Mouse (Mus musculus): ENCODE data around the gene Fam174b. TPM values are rescaled to one million over a fixed set of nuclear protein-coding genes. Genes with fewer than 3 reads are reported as not detected.

Gene Fam174b
- total and polyA plus RNA-seq, 3 experiments: not detected

DNA sequence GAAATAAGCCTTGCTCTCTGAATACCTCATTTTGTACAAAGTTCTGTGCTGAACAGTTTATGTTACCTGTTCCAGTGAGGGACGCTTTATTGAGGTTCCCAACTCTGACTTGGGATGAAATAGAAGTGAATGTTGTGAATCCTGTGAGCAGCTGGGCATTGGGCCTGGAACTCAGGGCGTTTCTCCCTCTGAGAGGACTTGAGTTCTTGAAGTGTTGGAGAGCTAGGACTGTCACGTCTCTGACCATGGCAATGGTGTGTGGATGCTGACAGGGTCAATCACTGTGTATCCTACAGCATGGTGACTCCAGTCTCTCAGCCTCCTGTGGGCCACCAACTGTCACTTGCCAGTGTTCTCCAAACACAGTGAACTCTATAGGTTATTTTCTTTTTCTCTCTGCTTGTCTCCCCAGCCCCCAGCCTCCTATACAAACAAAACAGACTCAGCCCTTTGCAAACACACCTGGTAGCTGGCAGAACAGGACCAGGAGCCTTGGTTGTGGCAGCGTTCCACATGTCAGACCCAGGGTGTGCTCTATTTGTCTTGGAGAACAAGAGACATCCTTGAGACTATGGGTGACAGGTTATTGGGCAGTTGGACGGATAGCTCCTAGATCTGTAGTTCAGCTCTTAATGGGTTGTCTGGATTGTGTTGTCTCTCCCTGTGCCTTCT, 8.5 kb downstream of the Fam174b start:
- Histone ChIP-seq H3K4me3 (replicated peaks in 1 of 3; ENCODE audit: low read depth in 2 of 3, low read length in 2 of 3, poor library complexity in 1 of 3) (no peak overlapping the region), H3K4me1 (ENCODE audit: control insufficient read depth in 1 of 2, insufficient read depth in 2 of 2) (no peaks in the 10 kb centered on the region), H3K27ac (ENCODE audit: insufficient read depth, low read depth) (no peak overlapping the region), H3K79me2 (replicated peaks; ENCODE audit: control insufficient read depth, extremely low read depth, insufficient read depth, poor library complexity, severe bottlenecking) (no peaks in the 10 kb centered on the region), H3K36me3 (replicated peaks in 1 of 2; ENCODE audit: control insufficient read depth in 1 of 2, insufficient read depth in 1 of 2, low read length in 1 of 2) (no peaks in the 10 kb centered on the region), H3K9ac (ENCODE audit: insufficient read depth, low read depth) (no peak overlapping the region), H3K27me3 (replicated peaks) (peaks cover 36% of the 10 kb centered on the region), H3K9me3 (replicated peaks; ENCODE audit: low read length) (peaks cover 2% of the 10 kb centered on the region), H3K4me2 (ENCODE audit: insufficient read depth, low read depth, poor library complexity, severe bottlenecking) (no peak overlapping the region)
- no peak for DNase-seq (ENCODE audit: extremely low read depth)
- no peak for TF ChIP-seq USF1 (IDR thresholded peaks at IDR 0.05; ENCODE audit: low read depth, low read length)
- in situ Hi-C loops (cut with MboI; ENCODE audit: low pct_ligation_motif_present, low pct_unique_long_range_greater_than_20kb, low sequenced_read_pairs) (no loop called here), dilution Hi-C loops (cut with MboI; ENCODE audit: extremely low pct_ligation_motif_present, extremely low pct_unique_long_range_greater_than_20kb, low sequenced_read_pairs) (no loop called here)

DNA sequence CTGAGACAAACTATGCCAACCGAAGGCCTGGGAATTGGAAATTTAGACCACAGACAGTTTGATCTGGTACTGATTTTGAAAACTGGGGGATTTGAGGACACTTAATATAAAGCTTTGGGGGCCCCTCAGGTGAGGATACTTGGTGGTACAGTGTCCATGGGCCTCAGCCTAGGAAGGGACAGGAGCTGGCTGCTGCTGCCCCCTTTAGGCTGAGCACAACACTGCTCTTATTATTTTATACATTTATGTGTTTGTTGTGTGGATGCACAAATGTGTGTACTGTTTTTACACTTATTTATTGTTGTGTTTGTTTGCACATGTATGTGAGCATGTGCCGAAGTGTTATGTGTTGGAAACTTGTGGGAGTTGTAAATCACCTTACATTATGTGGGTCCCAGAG, 9.2 kb downstream of the Fam174b start:
- H3K4me3 ChIP-seq (replicated peaks in 1 of 3; ENCODE audit: low read depth in 2 of 3, low read length in 2 of 3, poor library complexity in 1 of 3): no peak overlapping the region
- no peak for TF ChIP-seq CHD1 (IDR thresholded peaks at IDR 0.05; ENCODE audit: low read depth, low read length)
- peak; percentile 12 to 40; a peak in 2 of 4 replicates for TF ChIP-seq CTCF (conservative IDR thresholded peaks at IDR 0.05 in 1 of 2, IDR thresholded peaks at IDR 0.05 in 1 of 2; ENCODE audit: low read depth in 2 of 2, low read length in 2 of 2)
- peak; percentile 31 for TF ChIP-seq RAD21 (IDR thresholded peaks at IDR 0.05; ENCODE audit: low read depth, low read length)
- no peaks in the 10 kb centered on the region for H3K79me2 ChIP-seq (replicated peaks; ENCODE audit: control insufficient read depth, extremely low read depth, insufficient read depth, poor library complexity, severe bottlenecking)
- in situ Hi-C loops (cut with MboI; ENCODE audit: low pct_ligation_motif_present, low pct_unique_long_range_greater_than_20kb, low sequenced_read_pairs): no loop called here
- no peaks in the 10 kb centered on the region for H3K36me3 ChIP-seq (replicated peaks in 1 of 2; ENCODE audit: control insufficient read depth in 1 of 2, insufficient read depth in 1 of 2, low read length in 1 of 2)
- no peak overlapping the region for H3K27ac ChIP-seq (ENCODE audit: insufficient read depth, low read depth)
- no peaks in the 10 kb centered on the region for H3K4me1 ChIP-seq (ENCODE audit: control insufficient read depth in 1 of 2, insufficient read depth in 2 of 2)
- H3K9ac ChIP-seq (ENCODE audit: insufficient read depth, low read depth): no peak overlapping the region
- no peak overlapping the region for H3K4me2 ChIP-seq (ENCODE audit: insufficient read depth, low read depth, poor library complexity, severe bottlenecking)
- peaks cover 30% of the 10 kb centered on the region for H3K27me3 ChIP-seq (replicated peaks)
- DNase-seq (ENCODE audit: extremely low read depth): no peak
- H3K9me3 ChIP-seq (replicated peaks; ENCODE audit: low read length): peaks cover 2% of the 10 kb centered on the region
- dilution Hi-C loops (cut with MboI; ENCODE audit: extremely low pct_ligation_motif_present, extremely low pct_unique_long_range_greater_than_20kb, low sequenced_read_pairs): no loop called here

DNA sequence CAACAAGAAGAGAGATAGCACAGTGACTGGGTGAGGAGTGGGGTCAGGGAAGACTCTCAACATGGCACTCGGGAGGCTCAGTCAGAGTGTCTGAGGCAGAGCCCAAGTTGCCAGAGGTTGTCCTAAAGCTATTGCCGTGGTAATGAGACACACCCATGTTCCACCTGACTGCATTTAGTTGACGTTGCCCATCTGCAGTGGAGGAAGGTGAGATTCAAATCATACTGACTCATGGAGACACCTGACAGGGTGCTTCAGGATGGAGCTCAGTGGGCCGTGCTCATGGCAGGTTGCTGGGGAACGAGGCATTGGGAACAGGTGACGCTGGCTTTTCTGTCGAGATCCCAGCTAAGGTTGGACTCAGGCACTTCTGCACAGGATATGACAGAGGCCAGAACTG, 9.9 kb downstream of the Fam174b start:
- Histone ChIP-seq H3K27me3 (replicated peaks) (peaks cover 25% of the 10 kb centered on the region), H3K4me3 (replicated peaks in 1 of 3; ENCODE audit: low read depth in 2 of 3, low read length in 2 of 3, poor library complexity in 1 of 3) (no peak overlapping the region), H3K9me3 (replicated peaks; ENCODE audit: low read length) (peaks cover 2% of the 10 kb centered on the region), H3K36me3 (replicated peaks in 1 of 2; ENCODE audit: control insufficient read depth in 1 of 2, insufficient read depth in 1 of 2, low read length in 1 of 2) (no peaks in the 10 kb centered on the region), H3K27ac (ENCODE audit: insufficient read depth, low read depth) (no peak overlapping the region), H3K4me1 (ENCODE audit: control insufficient read depth in 1 of 2, insufficient read depth in 2 of 2) (no peaks in the 10 kb centered on the region), H3K4me2 (ENCODE audit: insufficient read depth, low read depth, poor library complexity, severe bottlenecking) (no peak overlapping the region), H3K9ac (ENCODE audit: insufficient read depth, low read depth) (no peak overlapping the region), H3K79me2 (replicated peaks; ENCODE audit: control insufficient read depth, extremely low read depth, insufficient read depth, poor library complexity, severe bottlenecking) (no peaks in the 10 kb centered on the region)
- dilution Hi-C loops (cut with MboI; ENCODE audit: extremely low pct_ligation_motif_present, extremely low pct_unique_long_range_greater_than_20kb, low sequenced_read_pairs): no loop called here
- in situ Hi-C loops (cut with MboI; ENCODE audit: low pct_ligation_motif_present, low pct_unique_long_range_greater_than_20kb, low sequenced_read_pairs): loop anchor here (25.0 kb wide), 1 partner anchor 88 kb away; no protein-coding TSS in a partner anchor
- TF ChIP-seq IRF4 (IDR thresholded peaks at IDR 0.05; ENCODE audit: low read depth, low read length): no peak
- no peak for TF ChIP-seq SMC3 (IDR thresholded peaks at IDR 0.05; ENCODE audit: low read depth, low read length)
- TF ChIP-seq TCF12 (IDR thresholded peaks at IDR 0.05; ENCODE audit: low read depth, low read length): no peak
- no peak for TF ChIP-seq ETS1 (conservative IDR thresholded peaks at IDR 0.05; ENCODE audit: low read depth, low read length)
- no peak for DNase-seq (ENCODE audit: extremely low read depth)

Data from CH12.LX (cell line).